Mouse (Mus musculus): ENCODE measurements around the gene Ggt5. TPM values are rescaled to one million over a fixed set of nuclear protein-coding genes. Genes with fewer than 3 reads are reported as not detected.

Ggt5 gene
- total RNA-seq, 2 experiments from 2014 or later: 2.6 to 2.8 TPM

DNA sequence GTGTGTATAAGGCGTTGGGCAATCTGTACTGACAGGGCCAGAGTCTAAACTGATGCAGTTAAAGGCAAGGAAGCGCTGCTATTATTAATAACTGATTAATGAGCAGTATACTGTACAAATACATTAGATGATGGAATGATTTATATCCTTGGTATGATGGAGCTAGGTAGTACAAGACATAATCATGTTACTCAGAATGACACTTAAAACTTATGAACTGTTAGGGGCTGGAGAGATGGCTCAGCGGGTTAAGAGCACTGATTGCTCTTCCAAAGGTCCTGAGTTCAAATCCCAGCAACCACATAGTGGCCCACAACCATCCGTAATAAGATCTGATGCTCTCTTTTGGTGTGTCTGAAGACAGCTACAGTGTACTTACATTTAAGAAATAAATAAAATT lies 18.1 kb downstream of the Ggt5 start:
- intact Hi-C loops (cut with DNase I): no loop called here
- no peak for DNase-seq (ENCODE audit: low spot score in 2 of 2)

DNA sequence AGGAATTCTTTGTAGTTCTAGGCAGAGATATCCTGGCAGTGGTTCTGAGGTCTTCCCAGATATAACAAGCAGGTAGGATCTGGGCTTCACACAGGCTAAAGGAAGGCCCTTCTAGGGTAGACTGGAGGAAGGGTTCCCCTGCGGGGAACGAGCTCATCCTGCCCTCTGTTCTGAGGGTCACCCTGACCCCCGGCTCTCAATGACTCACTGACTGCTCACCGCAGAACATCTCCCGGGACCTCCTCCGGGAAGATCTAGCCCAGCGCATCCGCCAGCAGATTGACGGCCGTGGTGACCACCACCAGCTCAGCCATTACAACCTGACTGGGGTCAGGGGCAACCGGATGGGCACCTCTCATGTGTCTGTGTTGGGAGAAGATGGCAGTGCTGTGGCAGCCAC lies 19.8 kb downstream of the Ggt5 start:
- DNase-seq (ENCODE audit: low spot score in 2 of 2): no peak
- intact Hi-C loops (cut with DNase I): no loop called here

DNA sequence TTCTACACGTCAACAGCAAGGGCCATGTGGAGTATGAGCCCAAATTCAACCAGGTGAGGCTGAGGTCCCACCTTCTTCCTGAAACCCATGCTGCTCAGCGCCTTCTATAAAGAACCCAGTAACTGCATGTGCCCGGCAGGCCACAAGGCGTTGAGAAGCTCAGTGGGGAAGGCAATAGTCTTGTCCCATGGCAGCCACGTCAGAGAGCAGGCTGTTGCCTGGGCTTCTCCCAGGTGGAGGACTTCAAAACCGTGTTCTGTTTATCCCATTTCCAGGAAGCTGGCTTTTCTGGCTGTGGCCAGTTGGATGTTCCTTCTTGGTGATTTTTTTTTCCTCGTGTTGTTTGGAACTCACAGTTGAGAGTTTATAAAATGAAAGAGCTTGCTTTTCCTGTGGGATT lies 21.3 kb downstream of the Ggt5 start:
- intact Hi-C loops (cut with DNase I): no loop called here
- DNase-seq (ENCODE audit: low spot score in 2 of 2): no peak

DNA sequence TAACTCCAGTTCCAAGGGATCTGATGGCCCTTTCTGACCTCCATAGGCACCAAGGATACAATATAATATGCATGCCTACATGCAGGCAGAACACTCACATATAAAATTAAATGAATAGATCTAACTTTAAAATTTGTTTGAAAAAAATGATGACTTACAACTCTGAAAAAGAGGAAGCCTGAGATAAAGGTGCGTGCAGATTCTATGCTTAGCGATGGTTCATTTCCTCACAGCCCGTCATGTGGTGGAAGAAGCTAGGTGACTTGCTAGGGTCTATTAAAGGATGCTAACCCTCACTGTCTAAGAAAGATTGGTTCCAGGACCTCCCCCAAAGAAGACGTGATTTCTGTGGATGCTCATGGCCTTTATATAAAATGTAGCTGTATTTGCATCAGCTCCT lies 26.9 kb downstream of the Ggt5 start:
- DNase-seq (ENCODE audit: low spot score in 2 of 2): no peak
- intact Hi-C loops (cut with DNase I): no loop called here

DNA sequence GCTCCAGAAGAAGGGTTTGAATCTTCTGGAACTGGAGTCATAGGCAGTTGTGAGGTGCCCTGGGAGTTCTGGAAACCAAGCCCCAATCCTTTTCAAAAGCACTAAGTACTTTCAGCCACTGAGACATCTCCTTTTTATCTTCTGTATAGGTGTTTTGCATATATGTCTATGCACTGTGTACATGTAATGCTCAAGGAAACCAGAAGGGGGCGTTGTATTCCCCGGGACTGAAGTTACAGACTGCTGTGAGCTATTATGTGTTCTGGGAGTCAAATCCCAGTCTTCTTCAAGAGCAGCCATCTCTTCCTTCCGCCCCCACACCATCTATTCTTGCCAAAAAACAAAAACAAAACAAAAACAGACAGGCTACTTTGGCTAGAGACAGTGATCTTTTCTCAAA lies 31.7 kb downstream of the Ggt5 start:
- no peak for DNase-seq (ENCODE audit: low spot score in 2 of 2)
- intact Hi-C loops (cut with DNase I): no loop called here

DNA sequence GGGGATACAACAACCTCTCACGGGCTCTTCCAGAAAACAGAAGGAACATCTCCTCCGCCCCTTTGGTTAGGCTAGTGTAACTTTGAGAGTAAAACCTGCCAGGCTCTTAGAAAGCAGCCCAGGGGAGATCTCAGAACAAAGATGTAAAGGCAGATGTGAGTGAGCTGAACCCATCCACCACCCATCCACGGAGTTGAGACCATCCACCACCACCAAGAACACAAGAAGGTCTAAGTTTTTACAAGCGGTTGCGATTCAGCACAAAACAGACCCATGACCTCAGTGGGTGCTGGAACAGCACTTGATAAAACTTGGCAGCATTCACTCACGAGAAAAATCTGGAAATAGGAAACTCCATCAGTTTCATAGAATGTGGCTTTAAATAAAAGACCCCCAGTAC lies 36.8 kb downstream of the Ggt5 start:
- intact Hi-C loops (cut with DNase I): no loop called here
- DNase-seq (ENCODE audit: low spot score in 2 of 2): no peak

DNA sequence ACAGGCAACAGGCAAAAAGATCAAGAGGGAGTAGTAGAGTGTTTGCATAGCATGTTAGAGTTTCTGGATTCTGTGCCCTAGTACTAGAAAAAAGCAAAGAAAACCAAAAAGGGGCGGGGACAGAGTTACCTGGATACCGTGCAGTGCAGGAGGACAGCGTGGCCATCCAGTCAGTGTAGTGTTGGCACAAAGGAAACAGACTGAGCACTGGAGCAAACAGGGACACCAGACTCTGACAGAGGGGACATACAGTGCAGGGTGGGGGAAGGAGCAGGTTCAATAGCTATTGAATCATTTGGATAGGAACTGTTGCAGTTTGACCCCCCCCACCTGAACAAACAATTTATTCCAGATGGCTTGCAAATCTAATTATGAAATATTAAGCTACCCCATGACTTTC lies 37.9 kb downstream of the Ggt5 start:
- intact Hi-C loops (cut with DNase I): no loop called here
- no peak for DNase-seq (ENCODE audit: low spot score in 2 of 2)

DNA sequence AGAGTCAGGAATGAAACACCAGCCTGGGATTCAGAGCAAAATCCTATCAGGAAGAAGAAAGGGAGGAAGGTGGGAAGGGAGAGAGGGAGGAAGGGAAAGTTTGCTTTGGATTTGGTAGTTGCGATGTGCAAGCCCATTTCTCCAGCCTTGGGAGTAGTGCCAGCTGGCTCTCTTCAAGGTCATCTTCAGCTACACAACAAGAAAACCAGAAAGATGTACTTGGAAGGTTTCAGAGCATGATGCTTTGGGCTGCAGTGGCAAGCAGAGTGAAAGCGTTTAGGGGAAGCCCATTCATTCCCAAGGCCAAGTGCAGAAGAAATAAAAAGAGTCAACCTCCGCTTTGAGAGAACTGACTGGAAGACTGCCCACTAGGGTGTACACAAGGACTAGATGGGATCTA lies 38.4 kb downstream of the Ggt5 start:
- no peak for DNase-seq (ENCODE audit: low spot score in 2 of 2)
- intact Hi-C loops (cut with DNase I): no loop called here

DNA sequence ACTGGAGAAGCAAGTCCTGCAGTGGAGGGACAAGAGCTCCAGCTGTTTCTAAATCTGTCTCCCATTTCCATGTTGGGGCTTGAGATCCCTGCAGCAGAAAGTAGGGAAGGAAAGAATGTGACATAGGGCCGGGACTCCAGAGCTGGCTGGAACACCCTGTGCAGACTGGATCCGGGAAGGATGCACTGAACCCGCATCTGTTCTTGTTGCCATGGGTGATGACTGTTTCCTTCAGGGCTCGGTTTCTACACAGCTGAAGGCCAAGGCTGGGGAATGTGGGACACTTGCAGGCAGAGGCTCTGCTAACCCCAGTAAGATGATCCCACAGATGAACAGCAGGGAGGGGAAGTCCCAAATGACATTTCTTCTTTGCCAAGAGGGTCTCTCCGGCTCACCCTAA lies 43.5 kb downstream of the Ggt5 start:
- intact Hi-C loops (cut with DNase I): loop anchor here (5.0 kb wide), 1 partner anchor 1605 kb away; no protein-coding TSS in a partner anchor
- peak in 1 of 2 experiments; percentile 41 for DNase-seq (ENCODE audit: low spot score in 2 of 2)

DNA sequence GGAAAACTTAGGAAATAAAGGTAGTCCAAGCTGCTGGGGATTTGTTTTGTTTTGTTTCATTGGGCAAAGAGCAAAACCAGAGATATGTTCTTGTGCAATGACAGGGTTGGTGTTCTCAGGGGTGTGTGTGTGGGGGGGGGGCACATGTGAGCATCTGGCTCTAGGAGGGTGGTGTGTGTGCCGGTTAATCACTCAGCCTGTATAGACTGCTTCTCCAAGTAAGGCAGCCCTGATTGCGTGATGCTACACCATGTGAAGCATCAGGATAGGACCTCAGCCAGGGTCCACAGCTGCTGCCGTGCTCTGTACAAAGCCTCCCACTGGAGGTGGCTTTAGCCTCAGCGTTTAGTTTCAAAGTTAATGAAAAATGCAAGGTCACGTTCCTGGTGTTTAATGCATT lies 43.9 kb downstream of the Ggt5 start:
- DNase-seq (ENCODE audit: low spot score in 2 of 2): no peak
- intact Hi-C loops (cut with DNase I): loop anchor here (5.0 kb wide), 1 partner anchor 1604 kb away; no protein-coding TSS in a partner anchor

DNA sequence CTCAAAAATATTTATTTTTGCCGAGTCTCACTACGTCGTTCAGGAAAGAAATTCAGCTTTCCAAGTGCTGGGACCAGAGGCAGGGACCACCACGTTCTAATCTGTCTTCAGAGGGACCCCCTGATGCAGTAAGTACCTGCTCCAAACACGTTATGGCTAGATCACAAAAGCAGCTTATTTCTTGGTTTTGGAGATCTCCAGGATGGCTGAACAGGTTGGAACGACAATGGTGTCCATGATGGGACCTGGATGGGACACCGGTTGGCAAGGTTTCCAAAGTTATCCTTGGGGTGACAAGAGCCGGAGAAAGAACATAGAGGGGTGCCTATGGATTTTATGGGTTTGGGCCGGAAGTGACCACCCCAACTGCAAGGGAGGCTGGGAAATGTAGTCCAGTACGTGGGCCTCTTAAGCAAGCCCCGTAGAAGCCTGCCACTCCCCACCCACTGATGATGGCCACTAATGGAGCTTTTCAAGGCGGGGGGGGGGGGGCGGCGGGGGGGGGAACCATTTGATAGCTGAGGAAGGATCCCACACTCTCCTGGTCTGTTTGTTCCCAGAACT lies 44.5 kb downstream of the Ggt5 start:
- DNase-seq (ENCODE audit: low spot score in 2 of 2): no peak
- intact Hi-C loops (cut with DNase I): loop anchor here (2.0 to 5.0 kb wide), 2 partner anchors 71 to 1604 kb away; no protein-coding TSS in a partner anchor

DNA sequence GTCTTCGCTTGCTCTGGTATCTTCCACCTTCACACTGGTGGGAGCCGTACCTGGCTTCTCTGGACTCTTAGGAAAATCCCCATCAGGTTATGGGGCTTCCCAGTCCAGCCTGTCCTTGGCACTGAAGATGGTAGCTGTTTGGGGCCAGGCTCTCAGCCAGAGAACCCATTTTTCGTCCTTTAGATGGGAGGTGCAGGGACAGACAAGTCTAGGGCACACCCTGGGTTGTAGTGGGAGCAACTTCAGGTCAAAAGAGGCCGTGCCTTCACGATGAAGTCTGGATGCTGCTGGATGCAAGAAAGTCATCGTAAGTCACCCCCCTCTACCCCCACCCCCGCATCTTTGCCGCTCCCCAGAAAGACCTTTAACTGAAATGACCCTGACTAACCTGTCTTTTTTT lies 45.5 kb downstream of the Ggt5 start:
- no peak for DNase-seq (ENCODE audit: low spot score in 2 of 2)
- intact Hi-C loops (cut with DNase I): loop anchor here (1.0 to 5.0 kb wide), 5 partner anchors 48 to 1603 kb away; partner anchors contain the start of gene Gm5134

DNA sequence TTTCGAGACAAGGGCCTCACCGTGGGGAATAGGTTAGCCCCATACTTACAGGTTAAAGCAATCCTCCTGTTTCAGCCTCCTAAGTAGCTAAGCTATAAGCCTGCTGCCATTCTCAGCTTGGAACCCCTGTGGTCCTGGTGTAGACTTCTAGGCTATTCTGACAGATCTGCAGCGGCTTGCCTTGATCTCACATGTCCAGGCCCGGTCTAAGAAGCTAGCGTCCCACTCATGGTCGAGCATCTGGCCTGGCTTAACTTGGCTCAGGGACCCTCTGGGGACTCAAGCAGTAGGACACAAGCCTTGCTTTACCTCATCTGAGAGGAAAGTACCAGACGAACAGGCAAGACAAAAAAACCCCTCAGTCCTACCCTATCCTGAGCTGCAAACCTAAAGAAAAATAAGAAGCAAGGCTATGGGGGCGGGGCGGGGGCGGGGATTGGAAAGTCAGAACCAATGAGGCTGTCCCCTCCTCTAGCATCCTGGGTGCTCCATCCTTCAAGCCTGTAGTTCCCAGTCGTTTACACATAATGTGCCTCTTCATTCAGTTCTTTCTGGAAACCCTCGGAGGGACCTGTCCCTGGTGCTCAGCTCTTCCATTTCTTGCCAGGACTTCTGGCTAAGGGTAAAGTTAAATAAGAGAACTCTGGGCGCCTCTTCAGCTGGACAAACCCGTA lies 46.0 kb downstream of the Ggt5 start:
- DNase-seq (ENCODE audit: low spot score in 2 of 2): no peak
- intact Hi-C loops (cut with DNase I): loop anchor here (1.0 to 5.0 kb wide), 4 partner anchors 49 to 317 kb away; partner anchors contain the start of gene Gm5134

DNA sequence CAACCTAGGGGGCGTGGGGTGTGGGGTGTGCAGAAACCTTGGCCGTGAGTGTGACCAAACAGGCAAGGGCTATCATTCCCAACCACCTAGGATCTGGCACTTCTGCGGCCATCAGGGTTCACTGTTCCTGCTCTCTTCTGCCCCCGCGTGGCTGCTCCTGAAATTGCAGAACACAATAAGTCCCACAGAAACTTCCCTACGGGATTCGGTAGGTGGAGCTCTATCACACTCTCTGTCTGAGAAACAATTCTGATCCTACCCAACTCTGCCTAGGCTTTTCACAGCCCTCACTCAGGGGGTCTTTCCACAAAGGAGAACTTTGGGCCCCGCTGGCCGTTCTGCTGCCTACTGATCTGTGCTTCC lies 46.5 kb downstream of the Ggt5 start:
- intact Hi-C loops (cut with DNase I): loop anchor here (1.0 to 5.0 kb wide), 4 partner anchors 49 to 317 kb away; partner anchors contain the start of gene Gm5134
- DNase-seq (ENCODE audit: low spot score in 2 of 2): peak; percentile 85 to 90

DNA sequence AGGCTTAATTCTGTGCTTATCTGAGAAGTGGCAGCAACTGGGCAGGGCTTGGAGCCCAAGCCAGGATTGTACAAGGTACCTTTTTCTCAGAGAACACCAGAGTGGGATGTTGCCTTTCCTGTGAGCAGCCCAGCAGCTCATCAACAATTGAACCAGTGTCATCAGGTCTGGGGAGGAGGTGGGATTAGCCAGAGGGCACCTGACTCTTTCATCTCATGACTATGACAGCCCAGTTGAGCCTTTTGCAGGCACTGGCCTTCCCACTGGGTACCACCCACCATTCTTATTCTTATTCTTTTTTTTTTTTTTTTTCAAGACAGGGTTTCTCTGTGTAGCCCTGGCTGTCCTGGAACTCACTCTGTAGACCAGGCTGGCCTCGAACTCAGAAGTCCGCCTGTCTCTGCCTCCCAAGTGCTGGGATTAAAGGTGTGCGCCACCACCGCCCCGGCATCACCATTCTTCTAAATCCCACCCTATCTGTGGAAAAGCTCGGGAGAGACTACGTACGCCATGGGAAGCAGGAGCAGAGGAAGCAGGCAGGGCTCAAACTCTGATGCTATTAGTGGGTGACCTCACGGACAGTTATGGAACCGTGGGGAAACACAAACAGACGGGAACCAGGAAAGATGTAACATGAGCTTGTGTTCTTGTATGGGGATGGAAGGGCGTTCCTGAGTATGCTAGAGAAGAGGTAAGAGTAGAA lies 47.1 kb downstream of the Ggt5 start:
- no peak for DNase-seq (ENCODE audit: low spot score in 2 of 2)
- intact Hi-C loops (cut with DNase I): loop anchor here (5.0 kb wide), 2 partner anchors 216 to 316 kb away; partner anchors contain the start of gene Gm5134

DNA sequence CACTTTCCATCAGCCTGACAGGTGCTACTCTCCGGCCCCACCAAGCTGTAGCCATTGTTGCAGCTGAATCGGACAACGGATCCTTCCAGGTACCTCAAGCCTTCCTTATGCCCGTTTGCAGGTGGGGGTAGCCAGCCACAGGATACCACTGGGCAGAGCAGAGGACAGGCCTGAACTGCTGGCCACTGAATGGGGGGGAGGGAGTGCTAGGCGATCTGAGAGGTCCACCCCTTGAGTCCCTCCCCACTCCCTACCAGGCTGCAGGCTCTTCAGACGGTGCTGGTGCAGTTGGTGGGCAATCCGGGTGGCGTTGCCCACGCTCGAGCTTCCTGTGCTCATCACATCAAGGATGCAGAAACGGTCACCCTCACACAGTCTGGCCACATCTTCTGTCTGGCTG lies 48.6 kb downstream of the Ggt5 start:
- intact Hi-C loops (cut with DNase I): loop anchor here (5.0 kb wide), 2 partner anchors 215 to 315 kb away; partner anchors contain the start of gene Gm5134
- DNase-seq (ENCODE audit: low spot score in 2 of 2): no peak

DNA sequence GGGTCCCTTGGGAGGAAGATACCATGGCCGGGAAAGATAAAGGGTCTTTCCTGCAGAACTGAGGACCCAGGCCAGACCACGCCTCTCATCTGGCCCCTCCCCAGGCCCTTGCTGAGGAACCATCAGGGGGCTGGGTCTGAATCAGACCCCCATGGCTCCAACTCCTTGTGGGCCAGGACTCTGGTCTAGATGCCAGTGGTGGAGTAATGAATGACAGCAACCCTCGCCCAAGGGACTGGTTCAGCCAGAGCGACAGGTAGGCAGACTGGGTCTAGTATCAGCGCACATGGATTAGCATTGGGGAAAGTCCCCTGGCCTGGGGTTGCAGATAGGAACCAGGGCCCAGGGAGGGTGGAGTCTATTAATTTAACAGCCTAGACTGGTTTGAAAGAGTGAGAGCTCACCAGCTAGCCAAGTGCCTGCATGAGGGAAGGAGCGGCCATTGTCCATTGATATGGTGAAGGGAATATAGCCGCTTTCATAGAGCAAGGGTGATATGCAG lies 52.6 kb downstream of the Ggt5 start:
- DNase-seq (ENCODE audit: low spot score in 2 of 2): no peak
- intact Hi-C loops (cut with DNase I): no loop called here

DNA sequence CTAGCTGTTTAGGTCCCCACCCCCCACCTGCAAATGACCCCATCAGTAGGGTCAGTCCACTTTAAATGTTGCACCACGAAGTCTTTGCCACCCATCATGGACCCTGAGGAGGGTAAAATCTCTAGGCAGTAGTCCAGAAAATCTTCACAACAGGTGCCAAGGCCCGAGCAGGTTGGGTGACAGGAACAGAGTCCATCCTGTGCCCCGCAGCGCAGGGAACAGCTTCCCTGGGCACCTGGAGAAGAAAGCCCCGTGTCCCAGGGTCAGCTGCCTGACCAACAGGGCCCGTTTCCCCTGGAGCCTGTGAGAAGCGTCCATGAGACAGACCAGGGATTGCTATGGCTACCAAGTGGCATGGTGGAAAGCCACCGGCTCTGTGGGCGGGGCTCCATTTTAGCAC lies 53.3 kb downstream of the Ggt5 start:
- intact Hi-C loops (cut with DNase I): no loop called here
- DNase-seq (ENCODE audit: low spot score in 2 of 2): no peak

DNA sequence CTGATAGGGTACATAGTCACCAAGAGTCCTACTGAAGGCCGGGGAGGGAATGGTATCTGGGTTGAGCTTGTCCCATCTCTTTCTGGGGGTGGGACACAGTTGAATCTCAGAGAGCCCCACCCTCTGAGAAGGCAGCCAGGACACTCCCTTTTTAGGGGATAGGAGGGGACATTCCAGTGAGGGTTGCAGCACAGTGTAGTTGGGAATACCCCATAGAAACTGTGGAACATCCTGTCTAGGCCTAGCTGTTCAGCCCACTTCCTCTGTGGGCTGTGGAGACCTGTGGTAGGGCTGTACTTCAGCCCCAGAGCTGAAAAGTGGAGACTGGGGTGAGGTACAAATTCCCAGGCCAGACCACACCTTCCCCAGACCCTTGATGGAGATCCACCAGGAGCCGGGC lies 53.8 kb downstream of the Ggt5 start:
- intact Hi-C loops (cut with DNase I): no loop called here
- no peak for DNase-seq (ENCODE audit: low spot score in 2 of 2)

DNA sequence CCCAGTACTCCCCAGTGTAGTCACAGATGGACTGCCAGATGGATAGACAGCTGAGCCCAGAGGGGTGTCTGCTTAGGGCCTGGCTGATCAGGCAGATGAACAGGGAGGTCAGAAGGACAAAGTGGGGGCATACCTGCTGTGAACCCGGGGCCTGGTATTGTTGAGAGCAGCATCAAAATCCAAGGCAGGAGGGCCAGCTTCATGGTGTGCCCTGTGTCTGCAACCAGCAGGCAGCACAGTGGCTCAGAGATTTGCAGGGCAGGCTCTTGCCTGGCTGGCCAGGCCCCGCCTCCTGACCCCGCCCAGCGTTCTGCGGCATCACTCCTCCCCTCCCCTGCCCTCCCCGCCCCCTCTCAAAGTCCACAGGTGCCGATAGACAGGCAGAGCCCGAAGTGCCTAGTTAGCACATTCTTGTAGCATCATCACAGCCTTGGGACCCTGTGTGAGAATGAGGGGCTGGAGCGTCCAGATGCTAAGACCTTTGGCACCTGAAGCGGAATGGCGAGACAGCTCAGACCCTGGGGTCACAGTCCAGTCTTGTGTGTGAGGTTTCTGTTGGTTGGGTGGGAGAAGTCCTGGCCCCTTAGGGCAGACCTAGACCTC lies 54.7 kb downstream of the Ggt5 start, which contains the start of gene Susd2:
TSS of gene Susd2 (minus strand) at position 268 of the 603 bp plus-strand sequence.
- intact Hi-C loops (cut with DNase I): no loop called here
- DNase-seq (ENCODE audit: low spot score in 2 of 2): peak in 1 of 2 experiments; percentile 50
